7 mouse cellular contexts compared by ENCODE assay signal in the genomic region with DNA sequence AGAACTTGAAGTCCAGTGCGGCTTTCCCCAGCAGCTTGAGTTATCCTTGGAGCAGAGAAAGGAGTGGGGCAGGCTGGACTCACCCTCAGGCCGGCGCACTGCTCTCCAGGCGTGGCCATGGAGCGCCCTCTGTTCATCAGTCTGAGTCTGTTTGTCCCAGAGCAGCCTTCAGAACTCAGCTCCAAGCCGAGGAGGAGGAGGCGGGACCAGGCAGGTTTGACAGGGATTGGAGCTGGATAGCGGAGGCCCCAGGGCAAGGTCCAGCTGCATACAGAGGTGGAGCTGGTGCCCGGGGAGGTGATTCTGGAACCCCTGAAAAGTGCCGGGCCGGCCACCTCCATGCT. TPM values are rescaled to one million over a fixed set of nuclear protein-coding genes. Genes with fewer than 3 reads are reported as not detected.
DNase-seq lines count a peak whose midpoint lies in the region; ATAC-seq and TF ChIP-seq lines count a peak whose summit lies in the region.

Abcc6 (minus strand) TSS at position 158 of the 344 bp plus-strand sequence.

- H3K27me3 ChIP-seq in ES-Bruce4 (ENCODE audit: control insufficient read depth, insufficient read depth, low read length, poor library complexity, severe bottlenecking) (no peaks in the 10 kb centered on the region), MEL (ENCODE audit: control insufficient read depth in 1 of 2, insufficient read depth in 2 of 2, low read length in 2 of 2) (no peaks in the 10 kb centered on the region)
- H3K27me3 ChIP-seq in lung, embryonic 14.5 days (ENCODE audit: insufficient read depth, low read length), result no peaks in the 10 kb centered on the region

- TF ChIP-seq POLR2A in ES-Bruce4 (IDR thresholded peaks at IDR 0.05; ENCODE audit: insufficient read depth, low read length) (no peak), MEL (IDR thresholded peaks at IDR 0.05; ENCODE audit: control insufficient read depth in 1 of 2, insufficient read depth in 1 of 2, low read depth in 1 of 2, low read length in 2 of 2, poor library complexity in 1 of 2) (no peak)

- H3K79me2 ChIP-seq in MEL (ENCODE audit: control insufficient read depth, insufficient read depth, low read length, poor library complexity), result peaks cover 15% of the 10 kb centered on the region

- TF ChIP-seq CTCF in ES-Bruce4 (IDR thresholded peaks at IDR 0.05; ENCODE audit: low read depth, low read length), result no peak
- no peak for TF ChIP-seq CTCF in MEL (IDR thresholded peaks at IDR 0.05 in 2 of 3, conservative IDR thresholded peaks at IDR 0.05 in 1 of 3; ENCODE audit: control insufficient read depth in 1 of 3, insufficient read depth in 1 of 3, low read depth in 2 of 3, low read length in 3 of 3, poor library complexity in 1 of 3, severe bottlenecking in 1 of 3)
- no peak for TF ChIP-seq CTCF in lung, embryonic 14.5 days (IDR thresholded peaks at IDR 0.05; ENCODE audit: low read depth)

- no peak for ATAC-seq in lung, embryonic 14.5 days (ENCODE audit: insufficient read depth)
- no peak for ATAC-seq in monocyte, adult 5-6 weeks (replicated peaks; ENCODE audit: insufficient number of reproducible peaks, low FRiP score, low TSS enrichment, poor library complexity, severe bottlenecking)

- H3K27ac ChIP-seq in ES-Bruce4 (ENCODE audit: insufficient read depth, low read length) (no peak within 1 kb of the TSS), MEL (ENCODE audit: control insufficient read depth, low read depth, low read length) (peak within 1 kb of the TSS; percentile 8; the same call in 1 of the 2 replicates)
- H3K27ac ChIP-seq in lung, embryonic 14.5 days (ENCODE audit: low read depth), result peak within 1 kb of the TSS; percentile 12; the same call in 1 of the 2 replicates

- 8% methylated on average over 11 of the region's 11 CpGs for WGBS in lung, embryonic 14.5 days

- no peak for DNase-seq in MEL (ENCODE audit: low read depth, low spot score)
- DNase-seq in kidney, adult 9 months, result peak; percentile 92
- peak; percentile 53 for DNase-seq in lung, embryonic 14.5 days
- no peak for DNase-seq in right cerebral cortex, postnatal 25 days
- DNase-seq in thymus, postnatal 4 days, result no peak

- H3K4me1 ChIP-seq in ES-Bruce4 (ENCODE audit: control insufficient read depth, insufficient read depth, low read length) (peaks cover 2% of the 10 kb centered on the region), MEL (ENCODE audit: control insufficient read depth in 1 of 2, insufficient read depth in 2 of 2, low read length in 2 of 2) (peaks cover 0 to 13% of the 10 kb centered on the region in 2 experiments; a peak in 2 of 4 replicates)
- H3K4me1 ChIP-seq in lung, embryonic 14.5 days (ENCODE audit: insufficient read depth), result peaks cover 10% of the 10 kb centered on the region

- H3K9me3 ChIP-seq in ES-Bruce4 (replicated peaks; ENCODE audit: control insufficient read depth, insufficient read depth, low read length, poor library complexity, severe bottlenecking) (no peaks in the 10 kb centered on the region), MEL (replicated peaks; ENCODE audit: insufficient read depth, low read length) (no peaks in the 10 kb centered on the region)
- no peaks in the 10 kb centered on the region for H3K9me3 ChIP-seq in lung, embryonic 14.5 days (ENCODE audit: low read depth, low read length)

- no peak for TF ChIP-seq EP300 in ES-Bruce4 (IDR thresholded peaks at IDR 0.05; ENCODE audit: insufficient read depth, low read depth, low read length)
- no peak for TF ChIP-seq EP300 in MEL (IDR thresholded peaks at IDR 0.05; ENCODE audit: low read depth in 1 of 2, low read length in 2 of 2)

- TF ChIP-seq RAD21 in MEL (IDR thresholded peaks at IDR 0.05; ENCODE audit: low read depth, low read length), result no peak

- H3K9ac ChIP-seq in ES-Bruce4 (ENCODE audit: low read depth, poor library complexity, severe bottlenecking), result no peak within 1 kb of the TSS
- no peak within 1 kb of the TSS for H3K9ac ChIP-seq in MEL (ENCODE audit: control insufficient read depth, low read depth, low read length, poor library complexity, severe bottlenecking)
- H3K9ac ChIP-seq in lung, embryonic 14.5 days, result peak within 1 kb of the TSS; percentile 47

- H3K4me3 ChIP-seq in ES-Bruce4 (ENCODE audit: low read depth, low read length), result peak within 1 kb of the TSS; percentile 4; the same call in 1 of the 2 replicates
- H3K4me3 ChIP-seq in MEL (ENCODE audit: control insufficient read depth in 1 of 2, insufficient read depth in 1 of 2, low read depth in 2 of 2, low read length in 2 of 2), result no peak within 1 kb of the TSS
- peak within 1 kb of the TSS; percentile 12; the same call in 1 of the 2 replicates for H3K4me3 ChIP-seq in lung, embryonic 14.5 days (ENCODE audit: low read depth, low read length)

- peak within 1 kb of the TSS; percentile 43 for H3K4me2 ChIP-seq in lung, embryonic 14.5 days

- H3K36me3 ChIP-seq in ES-Bruce4 (ENCODE audit: control insufficient read depth, insufficient read depth, low read length, poor library complexity, severe bottlenecking) (no peaks in the 10 kb centered on the region), MEL (ENCODE audit: control insufficient read depth in 1 of 2, insufficient read depth in 2 of 2, low read length in 2 of 2) (peaks cover 0 to 10% of the 10 kb centered on the region in 2 experiments; a peak in 2 of 4 replicates)
- H3K36me3 ChIP-seq in lung, embryonic 14.5 days (ENCODE audit: insufficient read depth), result no peaks in the 10 kb centered on the region

TF ChIP-seq in MEL, 35 proteins besides CTCF, POLR2A, EP300 and RAD21:
- TF ChIP-seq NRF1 (IDR thresholded peaks at IDR 0.05; ENCODE audit: insufficient read depth, low read depth, low read length, poor library complexity, severe bottlenecking) (no peak), TCF12 (IDR thresholded peaks at IDR 0.05; ENCODE audit: low read depth, low read length) (no peak), POLR2AphosphoS2 (IDR thresholded peaks at IDR 0.05; ENCODE audit: low read length) (no peak), CHD1 (IDR thresholded peaks at IDR 0.05; ENCODE audit: low read depth, low read length) (no peak), ETS1 (IDR thresholded peaks at IDR 0.05; ENCODE audit: low read depth, low read length) (no peak), BHLHE40 (IDR thresholded peaks at IDR 0.05; ENCODE audit: borderline replicate concordance, low read depth, low read length) (no peak), ZKSCAN1 (IDR thresholded peaks at IDR 0.05; ENCODE audit: low read depth, low read length) (no peak)
TF ChIP-seq in MEL: peak in this region for 0.

RNA-seq across cellular contexts. Expression of gene Abcc6, which starts in this region (rescaled TPM):
- polyA plus RNA-seq in ES-Bruce4 (2011; ENCODE audit: insufficient read depth, insufficient read length, low read depth, missing spikeins), result not detected in 2 replicates
- 0.12 TPM in 1 of 2 replicates, not detected in the other for total RNA-seq in MEL (2012; rRNA removed)
- under 1 TPM in 1 of 2 experiments, not detected in 1; 0.04 TPM for polyA plus RNA-seq in MEL (2012; ENCODE audit: insufficient read depth in 1 of 2, insufficient read length in 2 of 2, low read depth in 1 of 2, low replicate concordance in 2 of 2, missing spikeins in 1 of 2)
- polyA plus RNA-seq in lung, embryonic 14.5 days (2014; fragmentation: Nextera tagmentation; extraction: Ambion mirVana), result 0.31 and 0.78 TPM in 2 replicates
- total RNA-seq in monocyte, adult 5-6 weeks (2017), result not detected in 3 replicates

Comparison
In these comparisons a context has a peak if more than half of its experiments do, and no peak if none do; other contexts are left out.
1. Peak in DNase-seq, H3K4me3 ChIP-seq, H3K27ac ChIP-seq, H3K9ac ChIP-seq and H3K4me2 ChIP-seq in lung, embryonic 14.5 days; RNA of the gene not detected or under 1 TPM.